Mouse (Mus musculus) liver, adult 2 months (tissue): ENCODE measurements around the gene Ttc7.

Experiments
- CTCF ChIP-seq: fragments of 200-500 bp; IDR thresholded peaks from 2 replicates; pipeline ENCODE4 v1.5.1; 2011; ENCODE audit warnings: low read depth, low read length, control low read depth
- POLR2A ChIP-seq: fragments of 200-500 bp; IDR thresholded peaks from 2 replicates; pipeline ENCODE4 v1.6.1; 2011; ENCODE audit warnings: low read length, control low read depth; ENCODE audit not compliant: insufficient read depth; ENCODE audit errors: extremely low read depth

- no peak for TF ChIP-seq POLR2A
- TF ChIP-seq CTCF = no peak
Observed at GRCm38 (mm10) chr17:87237826-87238225, 44.9 kb upstream of the Ttc7 start.
